Mouse (Mus musculus) layer of hippocampus, adult 2 months (tissue): Measurements from ENCODE around the gene Tubb2a. TPM values are rescaled to one million over a fixed set of nuclear protein-coding genes. Genes with fewer than 3 reads are reported as not detected.
"Not testable (repeated sequence)": the region's sequence is repeated elsewhere in the genome, so short reads cannot be mapped to it uniquely, and the experiment has no call there.

Source experiments
- DNase-seq, 2 experiments: peaks; one replicate each; pipeline ENCODE4 v3.0.0; 2022; ENCODE audit warnings: low spot score in 2 of 2
- H3K27ac ChIP-seq: fragments of 200-600 bp; 2 replicates; pipeline ENCODE4 v1.8.1; 2022
- H3K4me3 ChIP-seq: fragments of 200-600 bp; 2 replicates; pipeline ENCODE4 v1.8.1; 2022; ENCODE audit warnings: mild to moderate bottlenecking
- CTCF ChIP-seq: fragments of 200-600 bp; conservative IDR thresholded peaks from 2 replicates; pipeline ENCODE4 v1.8.1; 2022; ENCODE audit warnings: antibody characterized with exemption, mild to moderate bottlenecking, moderate library complexity
- total RNA-seq, 2 experiments: library from RNA; stranded (reverse); gene quantifications; 2 replicates each; pipeline ENCODE4 v1.2.3; 2021

Gene Tubb2a
- total RNA-seq, 2 experiments from 2014 or later = 962 to 1,047 TPM

- Histone ChIP-seq H3K27ac (0 out of 2 replicates have a peak overlapping the region, but pooled peaks have one; percentile 10), H3K4me3 (no peak overlapping the region)
- TF ChIP-seq CTCF = no peak
- DNase-seq = no peak
These were observed 31.3 kb upstream of the Tubb2a start for GRCm38 (mm10) chr13:34109035-34109676.

GRCm38 (mm10) chr13:34106999-34107398 is 29.2 kb upstream of the Tubb2a start:
- DNase-seq = no peak
- Histone ChIP-seq H3K4me3 (no peak overlapping the region), H3K27ac (no peak overlapping the region)
- TF ChIP-seq CTCF = no peak

GRCm38 (mm10) chr13:34106256-34106655 is 28.4 kb upstream of the Tubb2a start:
- no peak; the same call in 1 of the 2 replicates for TF ChIP-seq CTCF
- H3K27ac ChIP-seq = no peak overlapping the region
- H3K4me3 ChIP-seq = no peak overlapping the region
- DNase-seq = no peak

- no peak for TF ChIP-seq CTCF
- H3K27ac ChIP-seq = no peak overlapping the region
- no peak overlapping the region for H3K4me3 ChIP-seq
- DNase-seq = no peak
These were observed 27.6 kb upstream of the Tubb2a start for GRCm38 (mm10) chr13:34105364-34105763.

- H3K4me3 ChIP-seq = no peak overlapping the region
- no peak overlapping the region for H3K27ac ChIP-seq
- no peak for DNase-seq
- no peak for TF ChIP-seq CTCF
These were observed 24.1 kb upstream of the Tubb2a start for GRCm38 (mm10) chr13:34101908-34102307.

GRCm38 (mm10) chr13:34101247-34101646 is 23.4 kb upstream of the Tubb2a start:
- Histone ChIP-seq H3K4me3 (no peak overlapping the region), H3K27ac (no peak overlapping the region)
- no peak for TF ChIP-seq CTCF
- no peak for DNase-seq

- H3K4me3 ChIP-seq = no peak overlapping the region
- TF ChIP-seq CTCF = no peak
- DNase-seq = no peak
- H3K27ac ChIP-seq = peak overlapping the region; percentile 37
These were observed 22.9 kb upstream of the Tubb2a start for GRCm38 (mm10) chr13:34100733-34101132.

- DNase-seq = no peak
- no peak for TF ChIP-seq CTCF
- Histone ChIP-seq H3K27ac (peak overlapping the region; percentile 84), H3K4me3 (no peak overlapping the region)
These were observed 19.3 kb upstream of the Tubb2a start for GRCm38 (mm10) chr13:34097086-34097485.

- no peak for TF ChIP-seq CTCF
- no peak for DNase-seq
- Histone ChIP-seq H3K27ac (peak overlapping the region; percentile 84), H3K4me3 (peak overlapping the region; percentile 13; the same call in 1 of the 2 replicates)
These were observed 18.6 kb upstream of the Tubb2a start for GRCm38 (mm10) chr13:34096455-34096854.

- peak; percentile 75 to 95 for DNase-seq
- H3K4me3 ChIP-seq = peak overlapping the region; percentile 27; the same call in 1 of the 2 replicates
- peak overlapping the region; percentile 84 for H3K27ac ChIP-seq
- no peak for TF ChIP-seq CTCF
These were observed 18.0 kb upstream of the Tubb2a start for GRCm38 (mm10) chr13:34095542-34096435.

GRCm38 (mm10) chr13:34089358-34089757 is 11.6 kb upstream of the Tubb2a start:
- no peak overlapping the region for H3K4me3 ChIP-seq
- peak overlapping the region; percentile 72 for H3K27ac ChIP-seq
- no peak for TF ChIP-seq CTCF
- no peak for DNase-seq

GRCm38 (mm10) chr13:34088871-34089288 is 11.1 kb upstream of the Tubb2a start:
- TF ChIP-seq CTCF = no peak
- no peak for DNase-seq
- no peak overlapping the region for H3K4me3 ChIP-seq
- peak overlapping the region; percentile 72 for H3K27ac ChIP-seq

- not testable (repeated sequence) for DNase-seq, H3K4me3 ChIP-seq
- H3K27ac ChIP-seq = peak overlapping the region; percentile 72
These were observed 10.4 kb upstream of the Tubb2a start for GRCm38 (mm10) chr13:34088201-34088649.
